Mouse (Mus musculus): ENCODE measurements at regions not wholly inside any gene's neighbourhood (a gene's known extent, or its start where the extent isn't known, plus 50 kb on each side); places are given as distances from the start of the nearest gene placed in this dataset.
A peak's percentile ranks its signal among the peaks of the same experiment; 100 is the strongest.

- H3K36me3 ChIP-seq: no peaks in the 10 kb centered on the region
- H3K4me3 ChIP-seq: no peak overlapping the region
- peaks cover 21% of the 10 kb centered on the region for H3K4me1 ChIP-seq
- peak overlapping the region; percentile 43; the same call in 1 of the 2 replicates for H3K27ac ChIP-seq (replicated peaks)
- WGBS: 55% methylated on average over 10 of the region's 10 CpGs
- H3K27me3 ChIP-seq (ENCODE audit: low read depth, poor library complexity, severe bottlenecking): peaks cover 40% of the 10 kb centered on the region
- no peak for DNase-seq (ENCODE audit: low spot score)
- H3K9me3 ChIP-seq (replicated peaks): no peaks in the 10 kb centered on the region
Measured at GRCm38 (mm10) chr5:118316310-118317017, 71.4 kb downstream of the 2410131K14Rik start.

GRCm38 (mm10) chr5:118318073-118318472 is 73.0 kb downstream of the 2410131K14Rik start:
- 73% methylated on average over 5 of the region's 5 CpGs for WGBS
- no peaks in the 10 kb centered on the region for H3K9me3 ChIP-seq (replicated peaks)

GRCm38 (mm10) chr5:118318883-118319282 is 73.9 kb downstream of the 2410131K14Rik start:
- H3K27ac ChIP-seq (replicated peaks): no peak overlapping the region
- no peak overlapping the region for H3K4me3 ChIP-seq
- DNase-seq (ENCODE audit: low spot score): no peak
- no peaks in the 10 kb centered on the region for H3K9me3 ChIP-seq (replicated peaks)
- WGBS: 14% methylated on average over 12 of the region's 15 CpGs
- peaks cover 32% of the 10 kb centered on the region for H3K4me1 ChIP-seq
- H3K36me3 ChIP-seq: no peaks in the 10 kb centered on the region
- peaks cover 40% of the 10 kb centered on the region for H3K27me3 ChIP-seq (ENCODE audit: low read depth, poor library complexity, severe bottlenecking)

More at GRCm38 (mm10) chr5:118318073-118318472, 73.0 kb downstream of the 2410131K14Rik start:
- no peaks in the 10 kb centered on the region for H3K36me3 ChIP-seq
- no peak overlapping the region for H3K27ac ChIP-seq (replicated peaks)
- H3K4me1 ChIP-seq: peaks cover 32% of the 10 kb centered on the region
- H3K27me3 ChIP-seq (ENCODE audit: low read depth, poor library complexity, severe bottlenecking): peaks cover 40% of the 10 kb centered on the region
- no peak for DNase-seq (ENCODE audit: low spot score)
- H3K4me3 ChIP-seq: no peak overlapping the region

- no peaks in the 10 kb centered on the region; the same call in 1 of the 2 replicates for H3K9me3 ChIP-seq (replicated peaks)
- no peak for DNase-seq (ENCODE audit: low spot score)
- no peak overlapping the region for H3K27ac ChIP-seq (replicated peaks)
- peaks cover 57% of the 10 kb centered on the region for H3K27me3 ChIP-seq (ENCODE audit: low read depth, poor library complexity, severe bottlenecking)
- no peaks in the 10 kb centered on the region for H3K36me3 ChIP-seq
- no peak overlapping the region for H3K4me3 ChIP-seq
- WGBS: 69% methylated on average over 18 of the region's 18 CpGs
- H3K4me1 ChIP-seq: peaks cover 28% of the 10 kb centered on the region
Measured at GRCm38 (mm10) chr5:118321719-118322455, 76.9 kb downstream of the 2410131K14Rik start.

- Histone ChIP-seq H3K27me3 (ENCODE audit: low read depth, poor library complexity, severe bottlenecking) (peaks cover 47% of the 10 kb centered on the region), H3K4me3 (no peak overlapping the region), H3K9me3 (replicated peaks) (no peaks in the 10 kb centered on the region; the same call in 1 of the 2 replicates), H3K36me3 (no peaks in the 10 kb centered on the region), H3K4me1 (peaks cover 37% of the 10 kb centered on the region), H3K27ac (replicated peaks) (no peak overlapping the region)
- 85% methylated on average over 2 of the region's 2 CpGs for WGBS
- DNase-seq (ENCODE audit: low spot score): no peak
Measured at GRCm38 (mm10) chr5:118323151-118323550, 78.1 kb downstream of the 2410131K14Rik start.

- peak overlapping the region; percentile 49 for H3K4me3 ChIP-seq
- H3K27me3 ChIP-seq (ENCODE audit: low read depth, poor library complexity, severe bottlenecking): peaks cover 51% of the 10 kb centered on the region
- no peaks in the 10 kb centered on the region for H3K36me3 ChIP-seq
- H3K9me3 ChIP-seq (replicated peaks): peaks cover 8% of the 10 kb centered on the region; the same call in 1 of the 2 replicates
- H3K27ac ChIP-seq (replicated peaks): 0 out of 2 replicates have a peak overlapping the region, but pooled peaks have one; percentile 17
- H3K4me1 ChIP-seq: peaks cover 38% of the 10 kb centered on the region
- peak; percentile 48 for DNase-seq (ENCODE audit: low spot score)
- WGBS: under 1% methylated on average over 18 of the region's 18 CpGs
Measured at GRCm38 (mm10) chr5:118326837-118327541, 82.0 kb downstream of the 2410131K14Rik start.

GRCm38 (mm10) chr5:118327961-118328712 is 83.1 kb downstream of the 2410131K14Rik start:
- Histone ChIP-seq H3K36me3 (no peaks in the 10 kb centered on the region), H3K4me1 (peaks cover 38% of the 10 kb centered on the region), H3K27ac (replicated peaks) (0 out of 2 replicates have a peak overlapping the region, but pooled peaks have one; percentile 3), H3K27me3 (ENCODE audit: low read depth, poor library complexity, severe bottlenecking) (peaks cover 61% of the 10 kb centered on the region), H3K4me3 (peak overlapping the region; percentile 49), H3K9me3 (replicated peaks) (peaks cover 8% of the 10 kb centered on the region; the same call in 1 of the 2 replicates)
- WGBS: 7% methylated on average over 28 of the region's 28 CpGs
- DNase-seq (ENCODE audit: low spot score): peak; percentile 45

GRCm38 (mm10) chr5:118329143-118329542 is 84.1 kb downstream of the 2410131K14Rik start:
- H3K27me3 ChIP-seq (ENCODE audit: low read depth, poor library complexity, severe bottlenecking): peaks cover 68% of the 10 kb centered on the region
- no peaks in the 10 kb centered on the region for H3K36me3 ChIP-seq
- 86% methylated on average over 5 of the region's 5 CpGs for WGBS

GRCm38 (mm10) chr5:118331286-118331607 is 86.2 kb downstream of the 2410131K14Rik start:
- peaks cover 8% of the 10 kb centered on the region; the same call in 1 of the 2 replicates for H3K9me3 ChIP-seq (replicated peaks)
- H3K36me3 ChIP-seq: no peaks in the 10 kb centered on the region
- H3K27ac ChIP-seq (replicated peaks): peak overlapping the region; percentile 82
- H3K4me3 ChIP-seq: peak overlapping the region; percentile 58
- peaks cover 55% of the 10 kb centered on the region for H3K27me3 ChIP-seq (ENCODE audit: low read depth, poor library complexity, severe bottlenecking)
- no peak for DNase-seq (ENCODE audit: low spot score)
- 24% methylated on average over 14 of the region's 14 CpGs for WGBS
- peaks cover 38% of the 10 kb centered on the region for H3K4me1 ChIP-seq

More at GRCm38 (mm10) chr5:118329143-118329542, 84.1 kb downstream of the 2410131K14Rik start:
- Histone ChIP-seq H3K9me3 (replicated peaks) (peaks cover 8% of the 10 kb centered on the region; the same call in 1 of the 2 replicates), H3K4me1 (peaks cover 38% of the 10 kb centered on the region), H3K4me3 (no peak overlapping the region), H3K27ac (replicated peaks) (no peak overlapping the region)
- DNase-seq (ENCODE audit: low spot score): no peak

- 2% methylated on average over 32 of the region's 32 CpGs for WGBS
- Histone ChIP-seq H3K27me3 (ENCODE audit: low read depth, poor library complexity, severe bottlenecking) (peaks cover 50% of the 10 kb centered on the region), H3K27ac (replicated peaks) (peak overlapping the region; percentile 82), H3K36me3 (no peaks in the 10 kb centered on the region), H3K4me1 (peaks cover 35% of the 10 kb centered on the region), H3K9me3 (replicated peaks) (peaks cover 8% of the 10 kb centered on the region; the same call in 1 of the 2 replicates), H3K4me3 (peak overlapping the region; percentile 58)
- DNase-seq (ENCODE audit: low spot score): peak; percentile 86
Measured at GRCm38 (mm10) chr5:118331608-118332394, 86.8 kb downstream of the 2410131K14Rik start.

GRCm38 (mm10) chr5:118334054-118334453 is 89.0 kb downstream of the 2410131K14Rik start:
- Histone ChIP-seq H3K27ac (replicated peaks) (no peak overlapping the region), H3K4me3 (no peak overlapping the region), H3K36me3 (no peaks in the 10 kb centered on the region), H3K9me3 (replicated peaks) (peaks cover 5% of the 10 kb centered on the region; the same call in 1 of the 2 replicates), H3K4me1 (peaks cover 18% of the 10 kb centered on the region), H3K27me3 (ENCODE audit: low read depth, poor library complexity, severe bottlenecking) (peaks cover 42% of the 10 kb centered on the region)
- 94% methylated on average over 2 of the region's 2 CpGs for WGBS
- DNase-seq (ENCODE audit: low spot score): no peak
